Mouse (Mus musculus) megakaryocyte progenitor cell, adult 5-6 weeks (primary cell): Measurements from ENCODE around the gene Mdga2. TPM values are rescaled to one million over a fixed set of nuclear protein-coding genes. Genes with fewer than 3 reads are reported as not detected.

Source experiments
- ATAC-seq: replicated peaks from 2 replicates; pipeline ENCODE4 v1.8.0; 2016; ENCODE audit warnings: mild to moderate bottlenecking, moderate TSS enrichment, inconsistent platforms; ENCODE audit not compliant: poor library complexity
- total RNA-seq, 2 experiments: library from RNA; stranded (forward) in 1 of 2; stranded (reverse) in 1 of 2; fragments of 157-497, 149-512 nt in 1 of 2; fragments of 200-1000 nt in 1 of 2; gene quantifications; 2 replicates each; pipeline versions ENCODE4 v1.2.3 to v1.2.4; 2015 to 2017

The Mdga2 gene
- total RNA-seq, 2 experiments from 2014 or later: not detected

DNA sequence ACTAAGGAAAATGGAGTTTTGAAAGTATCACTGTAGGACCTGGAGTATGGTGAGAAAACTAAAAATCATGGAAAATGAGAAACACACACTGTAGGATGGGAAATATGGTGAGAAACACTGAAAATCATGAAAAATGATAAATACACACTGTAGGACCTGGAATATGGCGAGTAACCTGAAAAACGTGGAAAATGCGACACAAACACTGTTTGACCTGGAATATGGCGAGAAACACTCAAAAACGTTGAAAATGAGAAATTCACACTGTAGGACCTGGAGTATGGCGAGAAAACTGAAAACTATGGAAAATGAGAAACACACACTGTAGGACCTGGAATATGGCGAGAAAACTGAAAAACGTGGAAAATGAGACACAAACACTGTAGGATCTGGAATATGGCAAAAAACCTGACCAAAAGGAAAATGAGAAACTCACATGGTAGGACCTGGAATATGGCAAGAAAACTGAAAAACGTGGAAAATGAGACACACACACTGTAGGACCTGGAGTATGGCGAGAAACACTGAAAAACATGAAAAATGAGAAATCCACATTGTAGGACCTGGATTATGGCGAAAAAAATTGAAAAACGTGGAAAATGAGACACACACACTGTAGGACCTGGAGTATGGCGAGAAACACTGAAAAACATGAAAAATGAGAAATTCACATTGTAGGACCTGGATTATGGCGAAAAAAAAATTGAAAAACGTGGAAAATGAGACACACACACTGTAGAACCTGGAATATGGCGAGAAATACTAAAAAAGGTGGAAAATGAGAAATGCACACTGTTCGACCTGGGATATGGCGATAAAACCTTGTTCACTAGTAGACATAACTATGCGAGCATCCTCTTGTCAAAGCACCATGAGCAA, 163.0 kb downstream of the Mdga2 start:
- peak; percentile 76 for ATAC-seq

DNA sequence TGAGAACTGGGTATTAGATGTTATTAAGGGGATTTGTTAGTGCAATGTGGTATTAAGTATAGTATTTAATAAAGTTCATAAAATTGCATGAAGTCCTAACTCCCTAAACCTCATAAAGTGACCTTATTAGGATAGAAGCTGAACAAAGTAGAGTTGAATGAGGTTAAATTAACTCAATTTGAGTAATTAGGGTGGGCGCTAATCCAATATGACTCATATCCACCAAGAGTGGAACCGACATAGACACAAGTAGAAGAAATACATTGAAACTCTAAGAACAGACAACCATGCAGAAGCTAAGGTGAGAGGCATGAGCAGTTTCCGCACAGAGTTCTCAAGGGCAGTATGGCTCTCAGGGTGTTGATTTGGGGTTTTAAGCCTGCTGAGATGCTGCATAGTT, 165.7 kb downstream of the Mdga2 start:
- ATAC-seq: no peak

DNA sequence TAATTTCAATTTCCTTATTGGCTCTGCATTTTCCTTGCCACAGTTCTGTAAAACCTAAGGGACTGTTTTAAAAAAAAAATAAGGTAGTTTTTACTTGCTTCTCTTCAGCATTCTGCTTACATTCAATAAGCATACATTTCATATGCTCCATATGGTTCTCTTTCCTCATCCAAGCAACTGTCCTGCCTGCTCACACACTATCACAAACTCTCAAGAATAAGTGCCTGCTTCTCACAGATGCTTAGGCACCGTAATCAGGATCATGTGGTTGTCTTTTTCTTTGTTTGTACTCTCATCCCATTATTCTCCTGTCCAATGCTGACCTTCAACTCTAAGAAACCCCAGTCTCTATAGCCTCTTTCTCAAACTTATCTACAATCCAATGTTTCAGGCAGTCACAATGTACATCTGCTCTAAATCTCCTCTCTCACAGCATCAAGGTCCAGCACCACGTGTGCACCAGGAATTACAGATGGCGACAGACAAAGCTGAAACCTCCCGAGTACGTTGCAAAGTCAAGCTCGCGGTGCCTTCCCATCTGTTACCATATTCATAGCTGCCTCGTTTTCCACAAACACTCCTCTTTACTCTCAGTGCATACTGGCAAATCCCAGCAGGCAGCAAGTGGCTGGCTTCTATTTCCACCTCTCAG, 177.1 kb downstream of the Mdga2 start:
- no peak for ATAC-seq

DNA sequence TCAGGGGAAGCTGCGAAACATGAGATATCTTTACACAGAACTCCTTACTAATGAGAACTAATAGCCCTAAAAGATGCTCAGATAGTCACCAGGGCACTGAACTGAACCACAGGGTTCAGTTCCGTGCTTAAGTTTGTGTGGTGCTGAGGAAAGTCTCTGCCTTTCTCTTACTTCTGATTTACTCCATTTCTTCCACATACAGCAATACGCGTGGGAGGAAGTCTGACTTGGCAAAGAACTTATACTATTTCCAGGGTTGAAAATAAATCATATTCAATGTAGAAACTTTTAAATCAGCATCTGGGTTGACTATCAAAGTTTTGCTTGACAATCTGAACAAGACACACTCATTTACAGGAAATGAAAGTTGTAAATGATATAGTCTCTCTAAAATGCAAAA, 180.5 kb downstream of the Mdga2 start:
- no peak for ATAC-seq

DNA sequence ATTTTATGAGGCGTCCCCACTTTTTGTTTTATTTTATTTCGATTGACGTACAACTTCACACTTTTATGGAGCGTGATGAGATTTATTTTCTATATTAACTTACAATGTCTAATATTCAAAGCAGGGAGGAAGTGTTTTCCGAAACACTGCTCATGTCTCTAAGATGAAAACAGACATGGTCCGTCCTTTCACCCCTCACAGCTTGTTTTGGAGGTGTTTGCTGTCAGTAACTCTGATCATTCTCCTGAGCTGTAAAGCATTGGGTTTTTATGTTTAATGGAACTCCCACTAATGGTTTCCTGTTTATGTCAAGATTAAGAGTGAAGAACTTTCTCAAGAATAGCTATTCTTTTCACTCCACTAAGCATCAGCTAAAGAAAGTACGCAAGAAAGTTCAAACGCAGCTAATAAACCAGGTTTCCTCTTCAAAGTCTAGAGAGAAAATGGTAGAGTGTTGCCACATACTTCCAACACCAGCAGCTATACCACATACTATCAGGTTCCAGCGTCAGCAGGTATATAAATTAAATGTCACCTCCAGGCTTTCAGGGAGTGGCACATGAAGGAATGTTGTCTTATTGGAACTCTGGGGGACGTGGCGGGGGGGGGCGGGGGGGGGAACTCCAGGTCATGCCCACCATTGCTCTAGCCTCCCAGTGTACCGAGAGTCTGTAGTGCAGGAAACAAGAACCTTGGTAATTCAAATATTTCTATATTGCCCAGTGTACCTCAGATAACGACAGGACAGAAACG, 186.7 kb downstream of the Mdga2 start:
- no peak for ATAC-seq

DNA sequence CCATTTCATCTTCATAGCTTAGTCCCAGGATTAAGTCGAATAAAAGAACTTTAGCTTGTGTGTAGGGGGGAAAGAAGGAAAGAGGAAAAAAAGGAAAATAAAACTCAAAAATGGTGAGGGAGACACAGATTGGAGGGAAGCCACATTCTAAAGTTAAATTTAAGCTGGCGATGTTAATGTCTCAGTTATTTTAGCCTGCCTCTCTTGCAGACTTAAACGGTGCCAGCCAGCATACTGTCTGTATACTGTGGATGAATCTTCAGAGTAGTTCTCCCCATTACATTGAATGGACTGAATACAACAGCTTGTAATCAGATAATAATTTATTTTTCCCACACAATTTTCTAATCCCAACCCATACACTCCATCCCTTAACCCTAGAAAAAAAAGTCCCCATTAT, 205.2 kb downstream of the Mdga2 start:
- ATAC-seq: no peak

- ATAC-seq: no peak
Measured at GRCm38 (mm10) chr12:67011368-67011767, 211.0 kb downstream of the Mdga2 start.

DNA sequence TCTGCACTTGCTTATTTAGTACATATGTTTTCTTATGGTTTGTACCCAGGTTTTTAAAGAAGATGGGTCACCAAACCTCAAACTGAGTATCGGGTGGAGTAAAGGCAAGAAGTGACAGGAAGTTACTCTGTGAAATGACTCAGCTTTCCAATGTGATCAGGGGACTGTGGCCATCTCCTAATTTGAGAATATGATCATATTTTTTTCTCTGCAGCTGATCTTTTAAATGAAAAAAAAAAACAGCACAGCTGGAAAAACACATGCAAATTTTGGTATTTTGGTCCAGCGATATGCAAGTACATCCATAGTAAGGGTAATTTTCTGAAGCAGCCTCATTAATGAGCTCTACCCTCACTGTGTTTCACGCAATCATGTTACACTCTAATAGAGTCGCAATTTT, 212.0 kb downstream of the Mdga2 start:
- no peak for ATAC-seq

GRCm38 (mm10) chr12:67009191-67009590, 213.2 kb downstream of the Mdga2 start:
- no peak for ATAC-seq

- no peak for ATAC-seq
Measured at GRCm38 (mm10) chr12:66954129-66954528, 268.2 kb downstream of the Mdga2 start.

DNA sequence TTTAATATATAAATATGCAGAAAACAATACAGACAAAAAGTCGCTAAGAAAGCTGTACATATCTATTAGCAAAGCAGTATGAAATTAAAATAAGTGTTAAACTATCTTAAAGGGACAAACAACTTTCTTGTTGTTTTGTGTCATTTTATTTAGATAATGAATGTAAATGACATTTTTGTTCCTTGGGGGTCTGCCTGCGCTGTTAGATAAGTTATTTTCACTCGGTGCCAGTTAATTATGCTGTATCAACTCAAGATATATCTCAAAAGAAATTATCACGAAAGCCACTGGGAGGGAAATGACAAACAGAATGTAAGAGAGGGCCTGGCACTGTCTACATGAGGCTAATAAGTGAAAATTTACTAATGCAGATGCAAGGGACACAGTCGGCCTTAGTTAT, 306.6 kb downstream of the Mdga2 start:
- no peak for ATAC-seq

DNA sequence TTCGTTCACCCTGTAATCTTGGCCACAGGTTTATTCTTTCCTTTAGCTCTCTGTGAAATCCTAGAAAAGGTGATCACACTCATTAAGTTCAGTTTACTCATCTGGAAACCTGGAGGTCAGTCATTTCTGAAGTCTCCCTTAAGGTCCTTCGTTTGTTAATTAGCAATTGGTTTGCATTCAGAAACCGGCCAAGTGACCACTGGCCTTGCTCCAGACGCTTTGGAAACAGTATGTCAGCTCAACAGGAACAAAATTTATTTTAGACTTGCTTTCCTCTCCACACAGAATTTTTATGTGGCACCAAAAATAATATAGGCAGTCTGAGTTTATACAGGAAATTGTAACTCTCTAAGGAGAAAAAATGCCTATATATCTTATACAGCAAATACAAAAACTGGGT, 323.0 kb downstream of the Mdga2 start:
- ATAC-seq: no peak

DNA sequence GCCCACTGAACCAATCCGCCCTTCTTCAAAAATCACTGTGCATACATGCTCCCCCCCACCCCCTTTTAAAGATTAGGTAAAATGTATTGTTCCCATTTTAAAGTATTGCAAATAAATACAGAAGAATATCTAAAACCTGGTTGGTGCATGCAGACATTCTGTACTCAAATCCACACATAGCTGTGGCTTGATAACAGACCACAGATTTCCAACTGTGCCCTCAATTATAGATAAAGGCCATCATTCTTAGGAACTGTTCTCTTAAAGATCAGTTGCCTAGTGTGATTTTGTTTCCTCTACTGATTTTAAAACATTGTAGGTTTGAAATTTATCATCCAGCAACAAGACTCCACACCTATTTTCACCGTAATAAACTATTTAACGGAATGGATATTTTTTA, 325.6 kb downstream of the Mdga2 start:
- no peak for ATAC-seq

DNA sequence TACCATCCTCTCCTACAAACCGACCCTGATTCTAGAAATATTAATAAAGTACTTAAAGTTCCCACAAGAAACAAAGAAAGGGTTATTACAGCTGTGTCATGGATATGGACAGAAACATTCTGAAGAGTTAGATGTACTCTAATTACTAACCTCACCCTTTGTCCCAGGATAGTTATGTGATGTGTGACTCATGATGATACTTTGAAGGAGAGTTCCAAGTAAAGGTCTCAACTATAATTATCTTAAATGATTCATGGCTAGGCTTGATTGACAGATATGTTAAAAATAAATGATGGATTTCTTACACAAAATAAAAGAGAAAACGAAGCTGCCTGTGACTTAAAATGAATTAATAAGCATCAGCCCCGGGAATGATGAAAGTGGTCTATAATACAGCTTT, 332.1 kb downstream of the Mdga2 start:
- no peak for ATAC-seq

DNA sequence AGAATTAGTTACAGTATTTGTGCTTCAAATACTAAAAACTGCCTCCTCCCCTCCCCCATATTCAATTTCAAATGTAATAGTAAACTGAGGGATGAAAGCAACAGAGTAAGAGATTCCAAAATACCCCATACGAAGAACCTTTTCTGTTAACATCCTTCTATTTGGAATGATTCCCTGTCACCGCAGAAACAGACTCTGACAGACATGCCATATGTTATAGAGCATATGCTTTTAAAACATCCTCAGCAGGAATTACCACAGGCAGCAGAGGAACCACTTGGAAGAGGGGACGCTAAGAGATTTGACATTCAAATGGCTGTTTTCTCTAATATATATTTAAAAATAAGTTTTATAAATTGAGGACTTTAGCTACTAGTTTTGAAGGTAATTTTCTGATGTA, 333.1 kb downstream of the Mdga2 start:
- no peak for ATAC-seq

DNA sequence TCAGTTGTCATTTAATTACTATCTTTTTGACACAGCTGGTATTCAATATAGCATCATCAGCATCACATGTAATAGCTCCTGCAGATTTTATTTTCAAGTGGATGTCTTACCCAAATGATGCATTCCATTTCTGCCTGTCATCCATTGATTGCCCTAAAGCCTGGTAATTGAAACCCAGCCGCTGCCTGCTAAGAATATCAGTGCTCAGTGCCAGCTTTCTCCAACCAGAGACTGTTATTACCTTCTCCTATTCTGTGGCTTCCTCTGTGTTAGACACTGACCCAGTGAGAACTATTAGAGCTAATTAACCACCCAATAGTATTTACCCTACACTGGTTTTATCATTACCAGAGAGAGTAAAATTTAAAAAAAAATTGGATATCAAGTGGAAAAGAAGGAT, 333.7 kb downstream of the Mdga2 start:
- no peak for ATAC-seq

GRCm38 (mm10) chr12:66866199-66866598, 356.1 kb downstream of the Mdga2 start:
- ATAC-seq: no peak

DNA sequence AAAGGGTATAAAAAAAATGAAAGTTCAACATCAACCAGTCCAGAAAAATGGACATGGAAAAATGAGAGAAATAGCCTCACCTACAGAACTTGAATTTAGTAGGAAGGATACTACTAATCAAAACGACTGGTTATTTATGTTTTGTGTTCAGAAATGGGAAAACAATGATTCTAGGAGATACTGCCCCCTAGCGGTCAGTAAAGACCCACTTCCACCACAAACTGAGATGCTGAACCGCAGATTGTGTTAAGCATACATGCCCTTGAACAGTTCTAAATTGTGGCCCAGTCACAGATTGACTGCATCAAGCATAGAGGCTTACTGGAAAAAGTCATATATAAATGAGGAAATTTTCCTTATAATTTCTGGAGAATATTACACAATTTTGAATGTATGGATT, 369.2 kb downstream of the Mdga2 start:
- no peak for ATAC-seq

- ATAC-seq: no peak
Measured at GRCm38 (mm10) chr12:66840336-66840735, 382.0 kb downstream of the Mdga2 start.

GRCm38 (mm10) chr12:66755653-66756052, 466.7 kb downstream of the Mdga2 start:
- ATAC-seq: no peak

- ATAC-seq: no peak
Measured at GRCm38 (mm10) chr12:66734536-66734935, 487.8 kb downstream of the Mdga2 start.

- ATAC-seq: no peak
Measured at GRCm38 (mm10) chr12:66724474-66724873, 497.9 kb downstream of the Mdga2 start.
